Mouse (Mus musculus) monocyte, adult 59 days (primary cell): ENCODE results near the gene Rad9a. TPM values are rescaled to one million over a fixed set of nuclear protein-coding genes. Genes with fewer than 3 reads are reported as not detected.

ENCODE experiments used
- total RNA-seq, 2 experiments: library from RNA; stranded (reverse); gene quantifications; one replicate each; pipeline ENCODE4 v1.2.4; 2023

Gene Rad9a
- total RNA-seq = 10 to 100 TPM; 32.7 to 35.4 TPM

DNA sequence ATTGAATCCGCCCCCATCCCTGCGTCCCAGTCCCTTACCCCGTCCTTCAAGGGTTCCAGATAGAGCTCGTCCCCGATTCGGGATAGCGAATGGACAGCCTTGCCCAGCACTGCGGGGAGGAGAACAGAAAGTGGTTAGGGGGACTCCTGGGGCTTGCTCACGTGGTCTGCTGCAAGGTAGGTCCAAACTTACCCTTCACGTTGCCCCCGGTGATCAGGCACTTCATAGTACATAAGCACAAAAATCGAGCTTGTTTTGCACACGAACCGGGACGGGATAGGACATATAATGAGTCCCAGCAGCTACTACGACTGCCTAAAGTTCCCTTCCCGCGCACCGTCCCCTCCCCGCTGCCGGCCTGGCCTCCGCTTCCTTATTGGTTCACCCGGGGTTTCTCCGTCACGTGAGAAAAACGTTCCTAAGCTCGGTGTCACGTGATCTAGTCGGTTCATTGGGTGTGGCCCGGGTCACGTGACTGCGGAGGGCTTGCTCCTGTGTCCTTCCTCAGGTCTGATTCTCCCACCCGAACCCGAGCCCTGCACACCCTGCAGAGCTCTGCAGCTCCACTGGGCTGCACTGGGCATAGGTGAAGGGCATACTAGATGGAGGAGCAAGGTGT lies at the start of gene Rad9a:
Rad9a (minus strand) TSS at position 372 of the 619 bp plus-strand sequence.

DNA sequence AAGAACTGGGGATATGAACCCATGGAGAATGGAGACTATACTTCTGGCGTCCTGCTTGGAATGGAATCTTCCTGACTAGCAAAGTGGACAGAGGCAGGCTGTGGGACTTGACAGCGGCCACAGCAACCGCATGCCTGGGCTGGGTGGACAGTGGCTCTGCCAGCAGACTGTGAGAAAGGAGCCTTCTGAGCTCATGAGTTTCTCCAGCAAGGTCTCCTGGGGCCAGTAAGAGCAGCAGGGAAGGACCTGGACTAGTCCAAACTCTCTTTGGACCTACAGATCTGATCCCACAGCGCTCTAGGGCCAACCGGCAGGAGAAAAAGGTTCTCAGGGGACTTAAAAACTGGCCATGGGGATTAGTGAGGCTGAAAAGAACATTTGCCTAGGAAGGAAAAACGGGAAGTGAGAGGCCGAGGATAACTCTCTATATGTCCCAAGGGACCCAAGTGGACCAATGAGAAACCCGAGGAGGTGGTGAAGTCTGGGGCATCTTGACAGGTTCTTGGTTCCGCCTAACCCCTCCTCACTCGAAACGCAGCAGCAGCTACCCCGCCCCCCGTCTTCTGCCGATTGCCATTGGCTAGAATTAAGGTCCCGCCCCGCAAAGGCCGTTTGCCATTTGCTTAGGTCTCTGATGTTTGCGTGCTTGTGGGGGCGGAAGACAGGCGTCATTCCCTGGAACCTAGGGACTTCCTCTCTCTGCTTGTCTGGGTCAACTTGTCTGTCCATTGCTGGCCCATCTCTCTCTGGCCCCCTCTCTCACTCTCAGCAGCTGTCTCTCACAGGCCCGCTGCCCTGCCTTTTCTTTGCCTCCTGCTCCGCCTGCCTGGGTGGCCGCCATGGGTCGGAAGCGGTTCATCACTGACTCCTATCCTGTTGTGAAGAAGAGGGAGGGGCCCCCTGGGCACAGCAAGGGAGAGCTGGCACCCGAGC lies 30.1 kb upstream of the Rad9a start, which contains the start of gene Pold4:
Pold4 (plus strand) TSS at position 647 of the 933 bp plus-strand sequence.

DNA sequence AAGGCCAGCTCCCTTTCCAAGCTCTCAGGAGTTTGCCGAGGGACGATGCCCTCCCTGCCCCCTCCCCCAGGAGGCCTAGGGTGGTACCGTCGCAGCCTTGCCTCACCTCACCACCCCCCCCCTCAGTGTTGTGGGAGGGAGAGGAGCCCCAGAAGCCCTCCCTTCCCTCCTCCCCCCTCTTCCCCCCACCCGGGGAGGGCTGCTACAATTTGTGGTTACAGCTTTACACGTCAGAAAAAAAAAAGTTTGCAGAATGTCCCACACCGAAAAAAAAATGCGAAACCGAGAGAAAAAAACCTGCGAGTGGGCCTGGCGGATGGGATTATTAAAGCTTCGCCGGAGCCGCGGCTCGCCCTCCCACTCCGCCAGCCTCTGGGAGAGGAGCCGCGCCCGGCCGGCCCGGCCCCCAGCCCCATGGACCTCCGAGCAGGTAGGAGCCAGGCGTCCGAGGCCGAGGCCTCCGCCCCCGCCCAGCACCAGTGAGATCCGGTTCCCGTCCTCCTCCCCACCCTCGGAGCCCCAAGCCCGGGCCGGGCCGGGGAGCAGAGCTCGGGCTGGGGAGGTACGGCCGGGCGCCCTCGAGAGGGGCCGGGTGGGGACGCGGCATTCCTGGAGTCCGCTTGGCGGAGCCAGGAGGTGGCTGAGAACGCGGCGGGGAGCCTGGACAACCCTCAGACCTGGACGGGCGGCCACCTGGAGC lies 12.8 kb upstream of the Rad9a start, which contains the start of the genes Clcf1 and AC109138.7:
Clcf1 (plus strand) TSS at position 168 of the 700 bp plus-strand sequence.
AC109138.7 (plus strand) TSS at position 287 of the 700 bp plus-strand sequence.

DNA sequence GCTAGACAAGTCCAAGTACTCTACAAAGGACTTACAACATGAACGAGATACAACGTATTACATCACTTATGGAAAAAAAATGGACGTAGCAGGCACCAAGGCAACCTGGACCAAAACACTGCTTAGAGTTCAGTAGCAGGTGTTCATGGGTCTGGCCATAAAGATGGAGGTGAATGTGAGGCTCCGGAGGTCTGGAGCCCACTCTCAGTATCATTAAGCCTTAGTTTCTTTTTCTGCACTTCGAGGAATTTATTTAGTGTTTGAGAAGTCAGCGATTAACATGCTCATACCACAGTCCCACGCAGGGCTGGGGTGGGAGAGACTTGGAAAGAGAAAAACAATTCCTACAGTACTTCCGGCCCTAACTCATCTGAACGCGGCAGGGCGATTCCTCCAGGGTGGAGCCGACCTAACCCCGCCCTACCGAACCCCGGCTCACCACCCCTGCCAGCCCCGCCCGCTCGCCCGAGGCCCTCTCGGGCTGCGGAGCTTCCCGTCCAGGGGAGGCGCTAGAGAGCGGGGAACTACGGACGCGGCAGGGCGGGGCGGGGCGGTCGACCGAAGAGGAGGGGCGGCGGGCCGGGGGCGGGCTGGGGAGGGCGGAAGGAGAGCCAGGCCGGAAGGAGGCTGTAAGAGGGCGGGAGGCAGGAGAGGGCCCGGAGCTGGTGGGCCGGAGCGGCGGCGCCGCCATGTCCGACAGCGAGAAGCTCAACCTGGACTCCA lies 9.8 kb downstream of the Rad9a start, which contains the start of gene Ppp1ca:
Ppp1ca (plus strand) TSS at position 538 of the 723 bp plus-strand sequence.

DNA sequence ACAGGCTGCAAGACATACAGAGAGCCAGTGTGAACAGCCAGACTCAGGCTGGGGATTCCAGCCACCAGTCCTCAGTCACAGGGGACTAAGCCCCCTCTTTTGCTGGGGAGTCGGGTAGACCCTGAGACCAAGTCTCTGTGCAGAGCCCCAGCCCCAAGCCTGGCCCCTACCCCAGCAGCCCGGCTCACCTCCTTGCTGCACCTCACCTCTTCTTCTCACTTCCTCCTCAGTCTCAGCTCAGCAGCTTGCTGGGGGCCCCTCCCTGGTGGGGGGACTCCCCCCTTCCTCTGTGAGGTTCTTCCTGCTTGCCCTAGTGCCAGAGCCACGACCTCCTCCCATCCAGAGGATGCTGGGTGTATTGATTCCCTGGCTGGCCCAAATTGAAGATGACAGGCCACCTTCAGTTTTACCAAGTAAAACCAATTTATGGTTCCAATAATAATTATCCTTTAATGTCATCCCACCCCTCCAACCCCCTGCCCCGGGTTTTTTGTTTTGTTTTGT lies 10.6 kb downstream of the Rad9a start, which contains the start of gene Tbc1d10c:
Tbc1d10c (minus strand) TSS at position 454 of the 504 bp plus-strand sequence.

DNA sequence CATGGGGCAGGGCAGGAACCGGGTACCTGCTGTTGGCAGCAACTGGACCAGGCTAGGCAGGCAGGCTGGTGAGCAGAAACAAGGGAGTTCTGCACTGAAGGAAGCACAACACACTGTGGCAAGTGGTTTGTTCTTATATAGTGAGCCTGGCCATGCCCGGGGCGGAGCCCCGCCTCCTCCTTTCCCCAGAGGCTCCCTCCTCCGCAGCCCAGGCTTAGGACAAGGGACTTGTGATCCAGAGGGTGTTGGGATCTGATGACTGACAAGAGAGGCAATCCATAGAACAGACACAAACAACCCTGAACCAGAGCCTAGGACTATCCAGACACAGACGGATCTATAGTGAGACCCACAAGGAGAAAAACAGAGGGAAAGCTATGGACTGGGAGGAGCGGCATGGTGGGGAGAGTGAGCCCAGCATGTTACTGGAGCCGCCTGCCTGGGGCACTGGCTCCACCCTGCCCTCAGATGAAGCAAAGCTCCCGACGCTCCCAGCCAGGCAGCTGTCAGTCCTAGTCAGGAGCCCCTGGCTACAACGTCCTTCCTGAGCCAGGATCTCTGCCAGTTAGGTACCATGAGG lies 26.0 kb downstream of the Rad9a start, which contains the start of gene Carns1:
Carns1 (minus strand) TSS at position 112 of the 580 bp plus-strand sequence.

DNA sequence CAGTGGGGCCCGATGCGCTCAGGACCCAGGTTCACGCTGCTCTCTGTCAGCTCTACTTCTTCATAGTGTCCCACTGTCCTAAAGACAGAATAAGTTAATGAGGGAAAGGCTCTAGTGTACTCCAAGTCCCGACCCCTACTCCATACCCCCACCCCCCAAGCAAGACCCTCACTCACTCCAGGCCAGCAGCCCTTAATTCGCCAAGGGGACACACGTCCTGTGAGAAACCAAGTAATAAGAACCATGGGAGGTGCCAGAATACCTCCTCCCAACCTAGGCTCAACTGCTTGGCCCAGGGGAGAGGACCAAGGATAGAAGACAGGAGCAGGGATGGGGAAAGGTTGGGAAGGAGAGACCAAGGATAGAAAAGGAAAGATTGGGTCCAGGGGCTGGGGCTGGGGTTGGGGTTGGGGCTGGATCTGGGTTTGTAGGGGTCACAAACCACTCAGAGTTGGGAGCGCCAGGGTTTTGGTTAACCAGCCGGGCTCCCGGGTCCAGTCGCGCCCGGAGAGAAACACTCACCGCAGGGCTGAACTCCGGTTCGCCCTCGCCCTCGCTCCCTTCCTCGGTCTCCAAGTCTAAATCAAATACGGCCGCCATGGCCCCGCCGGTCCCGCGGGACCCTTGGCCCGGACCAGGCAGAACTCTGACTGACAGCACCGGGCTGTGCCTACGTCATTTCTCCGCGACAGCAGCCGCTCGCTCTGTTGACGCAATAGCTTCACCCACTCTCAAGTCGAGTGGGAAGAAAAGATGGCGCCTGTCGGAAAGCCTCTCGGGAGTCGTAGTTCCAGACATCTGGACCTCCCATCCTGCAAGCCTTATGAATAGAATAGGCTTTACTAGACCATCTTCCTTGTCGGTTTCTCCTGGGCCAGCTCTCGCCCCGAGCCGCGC lies 38.6 kb downstream of the Rad9a start, which contains the start of gene Rps6kb2:
Rps6kb2 (minus strand) TSS at position 709 of the 897 bp plus-strand sequence.

DNA sequence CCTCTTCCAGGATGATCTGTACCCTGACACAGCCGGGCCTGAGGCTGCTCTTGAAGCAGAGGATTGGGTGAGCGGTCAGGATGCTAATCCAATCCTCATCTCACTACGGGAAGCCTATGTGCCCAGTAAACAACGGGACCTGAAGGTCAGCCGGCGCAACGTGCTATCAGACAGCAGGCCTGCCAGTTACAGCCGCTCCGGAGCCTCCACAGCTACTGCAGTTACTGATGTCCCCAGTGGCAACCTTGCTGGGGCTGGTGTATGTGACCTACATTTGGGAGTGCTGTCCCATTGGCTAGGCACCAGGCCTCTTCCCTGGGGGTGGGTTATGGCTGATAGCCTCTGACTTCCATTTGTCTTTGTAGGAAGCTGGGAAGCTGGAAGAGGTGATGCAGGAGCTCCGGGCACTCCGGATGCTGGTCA lies 48.2 kb downstream of the Rad9a start, which contains the start of gene Ptprcap:
Ptprcap (plus strand) TSS at position 373 of the 423 bp plus-strand sequence.

DNA sequence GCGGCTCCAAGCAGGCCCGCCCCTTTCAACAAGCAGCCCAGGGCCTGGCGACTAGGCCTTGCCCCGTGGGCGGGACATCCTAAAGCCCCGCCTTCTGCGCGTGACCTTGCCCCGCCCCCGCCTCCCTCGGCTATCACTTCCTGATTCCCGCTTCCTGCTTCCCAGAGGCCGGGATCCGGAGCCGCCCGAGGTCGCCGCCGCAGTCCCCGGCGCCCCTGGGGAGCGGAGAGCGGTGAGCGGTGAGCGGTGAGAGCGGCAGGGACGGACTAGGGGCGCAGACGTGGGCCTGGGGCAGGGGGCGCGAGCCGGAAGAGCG lies 53.0 kb downstream of the Rad9a start, which contains the start of gene Coro1b:
Coro1b (plus strand) TSS at position 129 of the 316 bp plus-strand sequence.

Other genes starting within 250 kb of the Rad9a start
- under 1 TPM; 0.33 to 0.52 TPM for gene Aldh3b3, start 243.0 kb downstream of the Rad9a start, total RNA-seq
- 1 to 10 TPM; 4.2 to 6.3 TPM for gene Aldh3b2, start 229.3 kb downstream of the Rad9a start, total RNA-seq
- gene Acy3, start 215.1 kb downstream of the Rad9a start, total RNA-seq = not detected
- gene Tbx10, start 208.9 kb downstream of the Rad9a start, total RNA-seq = not detected
- gene Nudt8, start 201.1 kb downstream of the Rad9a start, total RNA-seq = 10 to 100 TPM in 1 of 2 experiments, 1 to 10 TPM in 1; 8.0 to 14.1 TPM
- 1 to 10 TPM; 1.5 to 1.6 TPM for gene Gm49405, start 201.0 kb downstream of the Rad9a start, total RNA-seq
- gene Doc2g, start 198.3 kb downstream of the Rad9a start, total RNA-seq = 1 to 10 TPM; 2.5 to 4.8 TPM
- 10 to 100 TPM; 58.0 to 65.5 TPM for gene Ndufv1, start 188.9 kb downstream of the Rad9a start, total RNA-seq
- gene Gstp1, start 163.7 kb downstream of the Rad9a start, total RNA-seq = 100 to 1,000 TPM; 150 to 173 TPM
- gene Gstp2, start 155.6 kb downstream of the Rad9a start, total RNA-seq = 10 to 100 TPM; 15.3 to 58.8 TPM
- 1 to 10 TPM; 6.8 to 7.6 TPM for gene Gstp3, start 142.1 kb downstream of the Rad9a start, total RNA-seq
- not detected for gene Cabp2, start 120.1 kb downstream of the Rad9a start, total RNA-seq
- 100 to 1,000 TPM; 250 to 306 TPM for gene Cdk2ap2, start 104.5 kb downstream of the Rad9a start, total RNA-seq
- gene Pitpnm1, start 101.7 kb downstream of the Rad9a start, total RNA-seq = 100 to 1,000 TPM; 399 to 422 TPM
- 100 to 1,000 TPM; 105 to 131 TPM for gene Aip, start 75.8 kb downstream of the Rad9a start, total RNA-seq
- gene Gpr152, start 61.9 kb downstream of the Rad9a start, total RNA-seq = under 1 TPM; 0.31 to 0.43 TPM
- 10 to 100 TPM in 1 of 2 experiments, 1 to 10 TPM in 1; 5.6 to 10.1 TPM for gene Cabp4, start 57.6 kb downstream of the Rad9a start, total RNA-seq
- gene Coro1b, start 53.0 kb downstream of the Rad9a start, total RNA-seq = 100 to 1,000 TPM; 435 to 477 TPM
- gene Ptprcap, start 48.1 kb downstream of the Rad9a start, total RNA-seq = 10 to 100 TPM; 13.1 to 17.2 TPM
- 10 to 100 TPM; 41.7 to 47.8 TPM for gene Rps6kb2, start 38.3 kb downstream of the Rad9a start, total RNA-seq
- gene Carns1, start 26.2 kb downstream of the Rad9a start, total RNA-seq = 1 to 10 TPM; 5.7 to 6.3 TPM
- 10 to 100 TPM; 29.8 to 31.7 TPM for gene Tbc1d10c, start 10.4 kb downstream of the Rad9a start, total RNA-seq
- gene Ppp1ca, start 9.6 kb downstream of the Rad9a start, total RNA-seq = 100 to 1,000 TPM; 360 to 389 TPM
- 10 to 100 TPM; 29.0 to 34.8 TPM for gene Clcf1, start 12.6 kb upstream of the Rad9a start, total RNA-seq
- gene AC109138.7, start 12.7 kb upstream of the Rad9a start, total RNA-seq = not detected
- gene Pold4, start 30.2 kb upstream of the Rad9a start, total RNA-seq = 100 to 1,000 TPM; 108 to 115 TPM
- gene Ssh3, start 67.5 kb upstream of the Rad9a start, total RNA-seq = 10 to 100 TPM; 50.8 to 51.4 TPM
- gene Ankrd13d, start 81.5 kb upstream of the Rad9a start, total RNA-seq = 10 to 100 TPM; 18.4 to 19.2 TPM
- gene Grk2, start 104.6 kb upstream of the Rad9a start, total RNA-seq = 100 to 1,000 TPM; 425 to 438 TPM
- gene Kdm2a, start 196.6 kb upstream of the Rad9a start, total RNA-seq = 100 to 1,000 TPM; 128 to 130 TPM
- under 1 TPM in 1 of 2 experiments, not detected in 1; 0.42 TPM for gene Rhod, start 237.8 kb upstream of the Rad9a start, total RNA-seq